Mouse (Mus musculus) testis, postnatal 10 days (tissue): ENCODE measurements at regions not wholly inside any gene's neighbourhood (a gene's known extent, or its start where the extent isn't known, plus 50 kb on each side); places are given as distances from the start of the nearest gene placed in this dataset.
A peak's percentile ranks its signal among the peaks of the same experiment; 100 is the strongest.

ENCODE experiments used
- DNase-seq: peaks from one replicate; pipeline ENCODE4 v3.0.0; 2021; ENCODE audit warnings: low spot score

- no peak for DNase-seq
These were observed 76.3 kb downstream of the Nptx2 start for GRCm38 (mm10) chr5:144621967-144622366.

- no peak for DNase-seq
These were observed 77.7 kb downstream of the Nptx2 start for GRCm38 (mm10) chr5:144623358-144623757.

- no peak for DNase-seq
These were observed 86.6 kb downstream of the Nptx2 start for GRCm38 (mm10) chr5:144632295-144632694.

GRCm38 (mm10) chr5:144638631-144639030 is 92.9 kb downstream of the Nptx2 start:
- DNase-seq, result peak; percentile 74

GRCm38 (mm10) chr5:144639639-144640038 is 93.9 kb downstream of the Nptx2 start:
- no peak for DNase-seq

GRCm38 (mm10) chr5:144642766-144643165 is 97.1 kb downstream of the Nptx2 start:
- DNase-seq, result no peak

GRCm38 (mm10) chr5:144643438-144643837 is 97.7 kb downstream of the Nptx2 start:
- no peak for DNase-seq

GRCm38 (mm10) chr5:144645367-144645766 is 99.7 kb downstream of the Nptx2 start:
- DNase-seq, result no peak

GRCm38 (mm10) chr5:144647311-144648104 is 101.8 kb downstream of the Nptx2 start:
- no peak for DNase-seq

GRCm38 (mm10) chr5:144652231-144652630 is 106.5 kb downstream of the Nptx2 start:
- DNase-seq, result no peak

GRCm38 (mm10) chr5:144662031-144662430 is 99.6 kb downstream of the Tmem130 start:
- no peak for DNase-seq

GRCm38 (mm10) chr5:144663981-144664380 is 97.6 kb downstream of the Tmem130 start:
- no peak for DNase-seq

GRCm38 (mm10) chr5:144664571-144665295 is 96.9 kb downstream of the Tmem130 start:
- no peak for DNase-seq

GRCm38 (mm10) chr5:144668060-144668459 is 93.6 kb downstream of the Tmem130 start:
- no peak for DNase-seq

- no peak for DNase-seq
These were observed 82.5 kb downstream of the Tmem130 start for GRCm38 (mm10) chr5:144678815-144679750.

- no peak for DNase-seq
These were observed 77.4 kb downstream of the Tmem130 start for GRCm38 (mm10) chr5:144684184-144684583.
